Mouse (Mus musculus) heart, adult 2 months (tissue): ENCODE measurements around the gene Fuz.

Experiments used
- CTCF ChIP-seq: fragments of 200-600 bp; IDR thresholded peaks from 2 replicates; pipeline ENCODE4 v1.8.1; 2022; ENCODE audit warnings: antibody characterized with exemption, mild to moderate bottlenecking, moderate library complexity
- EP300 ChIP-seq: fragments of 200-500 bp; IDR thresholded peaks from 2 replicates; pipeline ENCODE4 v1.6.1; 2011; ENCODE audit warnings: low read depth, low read length, control low read depth; ENCODE audit not compliant: insufficient read depth
- POLR2A ChIP-seq: fragments of 200-500 bp; IDR thresholded peaks from 2 replicates; pipeline ENCODE4 v1.6.1; 2011; ENCODE audit warnings: mild to moderate bottlenecking, low read depth, low read length, control low read depth; ENCODE audit not compliant: insufficient read depth

DNA sequence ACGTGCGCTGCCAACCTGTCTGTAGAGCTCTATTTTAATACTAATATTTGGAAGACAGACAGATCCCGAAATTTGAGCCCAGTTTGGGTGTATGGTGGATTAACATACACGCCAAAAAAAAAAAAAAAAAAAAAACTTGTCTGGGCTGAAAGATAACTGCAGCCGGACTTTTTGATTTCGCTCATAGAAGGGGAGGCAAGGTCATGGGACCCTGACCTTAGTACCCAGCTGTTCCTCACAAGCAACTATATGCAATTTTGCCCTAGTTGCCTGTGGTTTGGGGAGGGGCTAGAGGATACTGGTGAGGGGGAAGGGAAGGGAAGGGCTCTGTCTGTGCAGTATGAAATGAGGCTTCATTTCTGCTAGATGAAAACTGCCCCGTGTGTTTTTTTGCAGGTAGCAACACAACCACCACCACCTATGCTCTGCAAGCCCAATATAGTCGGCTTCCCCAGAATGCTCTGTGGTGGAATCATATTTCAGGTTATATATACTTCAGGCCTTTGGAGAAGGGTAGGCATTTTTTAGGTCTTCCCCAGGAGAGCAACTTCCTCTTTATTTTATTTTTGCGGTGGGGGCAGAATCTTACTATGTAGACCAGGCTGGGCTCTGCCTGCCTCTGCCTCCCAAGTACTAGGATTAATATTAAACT, 39.5 kb upstream of the Fuz start:
- TF ChIP-seq CTCF (no peak), POLR2A (no peak), EP300 (no peak)
